Mouse (Mus musculus): ENCODE measurements around the gene Kiss1.

Kiss1 gene

GRCm38 (mm10) chr1:133321267-133321925 is at the start of gene Kiss1:
Gene Kiss1, plus strand, starts transcription at chr1:133321875.
- DNase-seq (ENCODE audit: low spot score): no peak

- no peak for DNase-seq (ENCODE audit: low spot score)
These were observed 47.5 kb upstream of the Kiss1 start for GRCm38 (mm10) chr1:133274163-133274562.

GRCm38 (mm10) chr1:133276983-133277382 is 44.7 kb upstream of the Kiss1 start:
- DNase-seq (ENCODE audit: low spot score): no peak

- no peak for DNase-seq (ENCODE audit: low spot score)
These were observed 43.1 kb upstream of the Kiss1 start for GRCm38 (mm10) chr1:133278539-133278938.

GRCm38 (mm10) chr1:133278946-133279631 is 42.6 kb upstream of the Kiss1 start:
- DNase-seq (ENCODE audit: low spot score): no peak

GRCm38 (mm10) chr1:133279632-133280093 is 42.0 kb upstream of the Kiss1 start:
- no peak for DNase-seq (ENCODE audit: low spot score)

GRCm38 (mm10) chr1:133280537-133280936 is 41.1 kb upstream of the Kiss1 start:
- DNase-seq (ENCODE audit: low spot score): no peak

GRCm38 (mm10) chr1:133285907-133286306 is 35.8 kb upstream of the Kiss1 start:
- no peak for DNase-seq (ENCODE audit: low spot score)

GRCm38 (mm10) chr1:133287051-133287450 is 34.6 kb upstream of the Kiss1 start:
- no peak for DNase-seq (ENCODE audit: low spot score)

GRCm38 (mm10) chr1:133287880-133288279 is 33.8 kb upstream of the Kiss1 start:
- no peak for DNase-seq (ENCODE audit: low spot score)

GRCm38 (mm10) chr1:133291888-133292287 is 29.8 kb upstream of the Kiss1 start:
- no peak for DNase-seq (ENCODE audit: low spot score)

GRCm38 (mm10) chr1:133292608-133293007 is 29.1 kb upstream of the Kiss1 start:
- no peak for DNase-seq (ENCODE audit: low spot score)

- no peak for DNase-seq (ENCODE audit: low spot score)
These were observed 25.3 kb upstream of the Kiss1 start for GRCm38 (mm10) chr1:133296376-133296775.

GRCm38 (mm10) chr1:133298816-133299215 is 22.9 kb upstream of the Kiss1 start:
- no peak for DNase-seq (ENCODE audit: low spot score)

GRCm38 (mm10) chr1:133302540-133302939 is 19.1 kb upstream of the Kiss1 start:
- DNase-seq (ENCODE audit: low spot score): no peak

- DNase-seq (ENCODE audit: low spot score): peak; percentile 81
These were observed 14.8 kb upstream of the Kiss1 start for GRCm38 (mm10) chr1:133306842-133307241.

- peak; percentile 91 for DNase-seq (ENCODE audit: low spot score)
These were observed 14.4 kb upstream of the Kiss1 start for GRCm38 (mm10) chr1:133307318-133307717.

- DNase-seq (ENCODE audit: low spot score): no peak
These were observed 11.9 kb upstream of the Kiss1 start, which contains the start of gene Golt1a for GRCm38 (mm10) chr1:133309652-133310267. Gene Golt1a, plus strand, starts transcription at chr1:133309800.

GRCm38 (mm10) chr1:133311240-133311639 is 10.4 kb upstream of the Kiss1 start:
- peak; percentile 17 for DNase-seq (ENCODE audit: low spot score)

- DNase-seq (ENCODE audit: low spot score): peak; percentile 18
These were observed 9.7 kb upstream of the Kiss1 start for GRCm38 (mm10) chr1:133311946-133312345.

- peak; percentile 84 for DNase-seq (ENCODE audit: low spot score)
These were observed 7.3 kb upstream of the Kiss1 start for GRCm38 (mm10) chr1:133314364-133314763.

- DNase-seq (ENCODE audit: low spot score): no peak
These were observed 5.9 kb upstream of the Kiss1 start for GRCm38 (mm10) chr1:133315775-133316174.

- DNase-seq (ENCODE audit: low spot score): no peak
These were observed 5.1 kb upstream of the Kiss1 start for GRCm38 (mm10) chr1:133316577-133316976.

All from embryo, embryonic 10.5 days (tissue).